Mouse (Mus musculus) adrenal gland, postnatal 4 days (tissue): ENCODE measurements around the gene Gabpb2. TPM values are rescaled to one million over a fixed set of nuclear protein-coding genes. Genes with fewer than 3 reads are reported as not detected.

Source experiments
- DNase-seq, 2 experiments: peaks; one replicate each; pipeline ENCODE4 v3.0.0; 2021 to 2022; ENCODE audit warnings: low spot score in 2 of 2, mixed read lengths in 2 of 2
- long read RNA-seq, 2 experiments: library from polyadenylated mRNA; stranded (forward); transcript quantifications; one replicate each; pipeline ENCODE4 v2.0.0; 2021
- total RNA-seq, 2 experiments: library from RNA; stranded (reverse); gene quantifications; 2 replicates each; pipeline ENCODE4 v1.2.3; 2021

Gene Gabpb2
- total RNA-seq, result 10 to 100 TPM; 33.0 to 35.0 TPM
- long read RNA-seq, experiment 1, partial matches to known transcripts, result 0 of 2 reads
- long read RNA-seq, experiment 1, other reads (novel, unspliced or antisense), result 2 of 2 reads
- long read RNA-seq, experiment 2, full-length matches to known transcripts, result 1 of 7 reads
- long read RNA-seq, experiment 2, partial matches to known transcripts, result 0 of 7 reads
- long read RNA-seq, experiment 2, other reads (novel, unspliced or antisense), result 6 of 7 reads

- peak; percentile 95 for DNase-seq
Measured at GRCm38 (mm10) chr3:95217255-95218134, at the start of gene Gabpb2. Gene Gabpb2, minus strand, starts transcription at chr3:95217916.

GRCm38 (mm10) chr3:95266052-95266451 is 48.3 kb upstream of the Gabpb2 start:
- DNase-seq, result no peak

GRCm38 (mm10) chr3:95264724-95265123 is 47.0 kb upstream of the Gabpb2 start:
- no peak for DNase-seq

- DNase-seq, result peak in 1 of 2 experiments; percentile 56
Measured at GRCm38 (mm10) chr3:95263089-95263739, 45.5 kb upstream of the Gabpb2 start.

GRCm38 (mm10) chr3:95261975-95262374 is 44.3 kb upstream of the Gabpb2 start:
- no peak for DNase-seq

- no peak for DNase-seq
Measured at GRCm38 (mm10) chr3:95256931-95257330, 39.2 kb upstream of the Gabpb2 start.

- no peak for DNase-seq
Measured at GRCm38 (mm10) chr3:95250783-95251424, 33.2 kb upstream of the Gabpb2 start, which contains the start of gene Bnipl. Gene Bnipl, minus strand, starts transcription at chr3:95251193.

GRCm38 (mm10) chr3:95250361-95250760 is 32.6 kb upstream of the Gabpb2 start:
- DNase-seq, result no peak

GRCm38 (mm10) chr3:95247660-95248336 is 30.1 kb upstream of the Gabpb2 start:
- no peak for DNase-seq

GRCm38 (mm10) chr3:95246465-95247231 is 28.9 kb upstream of the Gabpb2 start:
- no peak for DNase-seq

GRCm38 (mm10) chr3:95243086-95243485 is 25.4 kb upstream of the Gabpb2 start:
- no peak for DNase-seq

- DNase-seq, result no peak
Measured at GRCm38 (mm10) chr3:95241498-95241897, 23.8 kb upstream of the Gabpb2 start, which contains the start of gene Gm128. Gene Gm128, minus strand, starts transcription at chr3:95241598.

GRCm38 (mm10) chr3:95240900-95241299 is 23.2 kb upstream of the Gabpb2 start:
- DNase-seq, result no peak

- DNase-seq, result no peak
Measured at GRCm38 (mm10) chr3:95239971-95240370, 22.3 kb upstream of the Gabpb2 start.

GRCm38 (mm10) chr3:95239022-95239421 is 21.3 kb upstream of the Gabpb2 start:
- DNase-seq, result no peak

- DNase-seq, result no peak
Measured at GRCm38 (mm10) chr3:95237541-95238099, 19.9 kb upstream of the Gabpb2 start.

GRCm38 (mm10) chr3:95235386-95236301 is 17.9 kb upstream of the Gabpb2 start:
- DNase-seq, result no peak

- no peak for DNase-seq
Measured at GRCm38 (mm10) chr3:95233303-95233980, 15.7 kb upstream of the Gabpb2 start.
